Mouse (Mus musculus): ENCODE results near the gene Gdf7.

The Gdf7 gene

GRCm38 (mm10) chr12:8326825-8327674 lies 25.3 kb upstream of the Gdf7 start:
- DNase-seq (ENCODE audit: low spot score in 2 of 2) = peak; percentile 92 to 93

GRCm38 (mm10) chr12:8325943-8326522 lies 24.3 kb upstream of the Gdf7 start:
- DNase-seq (ENCODE audit: low spot score in 2 of 2) = no peak

GRCm38 (mm10) chr12:8325245-8325942 lies 23.6 kb upstream of the Gdf7 start:
- no peak for DNase-seq (ENCODE audit: low spot score in 2 of 2)

- DNase-seq (ENCODE audit: low spot score in 2 of 2) = no peak
Measured at GRCm38 (mm10) chr12:8324086-8324485, 22.3 kb upstream of the Gdf7 start.

GRCm38 (mm10) chr12:8321506-8321905 lies 19.8 kb upstream of the Gdf7 start:
- no peak for DNase-seq (ENCODE audit: low spot score in 2 of 2)

GRCm38 (mm10) chr12:8320084-8320713 lies 18.4 kb upstream of the Gdf7 start:
- DNase-seq (ENCODE audit: low spot score in 2 of 2) = peak; percentile 65

- DNase-seq (ENCODE audit: low spot score in 2 of 2) = no peak
Measured at GRCm38 (mm10) chr12:8316541-8316940, 14.8 kb upstream of the Gdf7 start.

- no peak for DNase-seq (ENCODE audit: low spot score in 2 of 2)
Measured at GRCm38 (mm10) chr12:8313773-8314172, 12.0 kb upstream of the Gdf7 start.

GRCm38 (mm10) chr12:8313270-8313771 lies 11.6 kb upstream of the Gdf7 start, which contains the start of gene Hs1bp3:
Hs1bp3 (plus strand) TSS chr12:8313432.
- peak; percentile 68 to 77 for DNase-seq (ENCODE audit: low spot score in 2 of 2)

GRCm38 (mm10) chr12:8312266-8312665 lies 10.5 kb upstream of the Gdf7 start:
- DNase-seq (ENCODE audit: low spot score in 2 of 2) = no peak

- no peak for DNase-seq (ENCODE audit: low spot score in 2 of 2)
Measured at GRCm38 (mm10) chr12:8310992-8311391, 9.2 kb upstream of the Gdf7 start.

- DNase-seq (ENCODE audit: low spot score in 2 of 2) = no peak
Measured at GRCm38 (mm10) chr12:8306910-8307309, 5.2 kb upstream of the Gdf7 start.

GRCm38 (mm10) chr12:8306432-8306831 lies 4.7 kb upstream of the Gdf7 start:
- DNase-seq (ENCODE audit: low spot score in 2 of 2) = no peak

- no peak for DNase-seq (ENCODE audit: low spot score in 2 of 2)
Measured at GRCm38 (mm10) chr12:8305258-8305657, 3.5 kb upstream of the Gdf7 start.

GRCm38 (mm10) chr12:8301011-8301814 lies 541 bp downstream of the Gdf7 start:
- DNase-seq (ENCODE audit: low spot score in 2 of 2) = no peak

GRCm38 (mm10) chr12:8300521-8300920 lies 1.2 kb downstream of the Gdf7 start:
- DNase-seq (ENCODE audit: low spot score in 2 of 2) = no peak

- DNase-seq (ENCODE audit: low spot score in 2 of 2) = no peak
Measured at GRCm38 (mm10) chr12:8300111-8300480, 1.7 kb downstream of the Gdf7 start.

- no peak for DNase-seq (ENCODE audit: low spot score in 2 of 2)
Measured at GRCm38 (mm10) chr12:8299143-8300110, 2.3 kb downstream of the Gdf7 start.

- DNase-seq (ENCODE audit: low spot score in 2 of 2) = no peak
Measured at GRCm38 (mm10) chr12:8298361-8299142, 3.2 kb downstream of the Gdf7 start.

Data from right cerebral cortex, postnatal 36 days (tissue).